Mouse (Mus musculus) limb, embryonic 13.5 days (tissue): Measurements from ENCODE around the gene Fstl3. TPM values are rescaled to one million over a fixed set of nuclear protein-coding genes. Genes with fewer than 3 reads are reported as not detected.

Experiments
- ATAC-seq: fragments of 200-750 bp; cut with Nextera tagmentation; 2 replicates; pipeline ENCODE4 v1.8.0; 2017; ENCODE audit warnings: low read depth, moderate number of reproducible peaks, moderate TSS enrichment; ENCODE audit not compliant: low FRiP score
- H3K27ac ChIP-seq: fragments of 300-500 bp; sonication (generic); 2 replicates; pipeline ENCODE4 v1.5.1; 2015; ENCODE audit warnings: inconsistent platforms, mild to moderate bottlenecking, moderate library complexity
- H3K27me3 ChIP-seq: fragments of 300-500 bp; sonication (generic); 2 replicates; pipeline ENCODE4 v1.6.1; 2015; ENCODE audit warnings: mild to moderate bottlenecking, inconsistent platforms
- H3K36me3 ChIP-seq: fragments of 300-500 bp; sonication (generic); 2 replicates; pipeline ENCODE4 v1.6.1; 2015; ENCODE audit warnings: inconsistent platforms, mild to moderate bottlenecking, moderate library complexity
- H3K4me1 ChIP-seq: fragments of 300-500 bp; sonication (generic); 2 replicates; pipeline ENCODE4 v1.6.1; 2015; ENCODE audit warnings: inconsistent platforms
- H3K4me2 ChIP-seq: fragments of 300-500 bp; sonication (generic); replicated peaks from 2 replicates; pipeline ENCODE4 v1.6.1; 2015; ENCODE audit warnings: inconsistent platforms, mild to moderate bottlenecking, moderate library complexity
- H3K4me3 ChIP-seq: fragments of 300-500 bp; sonication (generic); 2 replicates; pipeline ENCODE4 v1.5.1; 2015; ENCODE audit warnings: moderate library complexity, mild to moderate bottlenecking, inconsistent platforms
- H3K9ac ChIP-seq: fragments of 300-500 bp; sonication (generic); 2 replicates; pipeline ENCODE4 v1.6.1; 2015; ENCODE audit warnings: mild to moderate bottlenecking, inconsistent platforms
- H3K9me3 ChIP-seq: fragments of 300-500 bp; sonication (generic); 2 replicates; pipeline ENCODE4 v1.6.1; 2016; ENCODE audit warnings: inconsistent platforms
- WGBS: fragments of 180-500 bp; shearing (Covaris S2); methylation state at CpG from one replicate; pipeline ENCODE4 v1.1.7; 2015; 5-methylcytosine and 5-hydroxymethylcytosine counted together
- polyA plus RNA-seq: library from polyadenylated mRNA; unstranded; fragments of >200 nt; fragmentation: Nextera tagmentation; extraction: Ambion mirVana; gene quantifications from 2 replicates; pipeline ENCODE4 v1.2.1, GENCODE M21; 2015

The Fstl3 gene
- polyA plus RNA-seq = 7.0 and 7.8 TPM in 2 replicates

- peaks cover 6% of the 10 kb centered on the region; the same call in 1 of the 2 replicates for H3K9me3 ChIP-seq
- peak within 1 kb of the TSS; percentile 81 for H3K4me2 ChIP-seq
- H3K4me1 ChIP-seq = peaks cover 44% of the 10 kb centered on the region
- under 1% methylated on average over 39 of the region's 39 CpGs for WGBS
- no peak within 1 kb of the TSS; the same call in 1 of the 2 replicates for H3K27ac ChIP-seq
- peaks cover 42% of the 10 kb centered on the region for H3K27me3 ChIP-seq
- peak within 1 kb of the TSS; percentile 74 for H3K9ac ChIP-seq
- ATAC-seq = no peak
- peak within 1 kb of the TSS; percentile 54 for H3K4me3 ChIP-seq
- H3K36me3 ChIP-seq = no peaks in the 10 kb centered on the region
These were observed at the start of gene Fstl3 for GRCm38 (mm10) chr10:79777103-79777531. Gene Fstl3, plus strand, starts transcription at chr10:79777272.

DNA sequence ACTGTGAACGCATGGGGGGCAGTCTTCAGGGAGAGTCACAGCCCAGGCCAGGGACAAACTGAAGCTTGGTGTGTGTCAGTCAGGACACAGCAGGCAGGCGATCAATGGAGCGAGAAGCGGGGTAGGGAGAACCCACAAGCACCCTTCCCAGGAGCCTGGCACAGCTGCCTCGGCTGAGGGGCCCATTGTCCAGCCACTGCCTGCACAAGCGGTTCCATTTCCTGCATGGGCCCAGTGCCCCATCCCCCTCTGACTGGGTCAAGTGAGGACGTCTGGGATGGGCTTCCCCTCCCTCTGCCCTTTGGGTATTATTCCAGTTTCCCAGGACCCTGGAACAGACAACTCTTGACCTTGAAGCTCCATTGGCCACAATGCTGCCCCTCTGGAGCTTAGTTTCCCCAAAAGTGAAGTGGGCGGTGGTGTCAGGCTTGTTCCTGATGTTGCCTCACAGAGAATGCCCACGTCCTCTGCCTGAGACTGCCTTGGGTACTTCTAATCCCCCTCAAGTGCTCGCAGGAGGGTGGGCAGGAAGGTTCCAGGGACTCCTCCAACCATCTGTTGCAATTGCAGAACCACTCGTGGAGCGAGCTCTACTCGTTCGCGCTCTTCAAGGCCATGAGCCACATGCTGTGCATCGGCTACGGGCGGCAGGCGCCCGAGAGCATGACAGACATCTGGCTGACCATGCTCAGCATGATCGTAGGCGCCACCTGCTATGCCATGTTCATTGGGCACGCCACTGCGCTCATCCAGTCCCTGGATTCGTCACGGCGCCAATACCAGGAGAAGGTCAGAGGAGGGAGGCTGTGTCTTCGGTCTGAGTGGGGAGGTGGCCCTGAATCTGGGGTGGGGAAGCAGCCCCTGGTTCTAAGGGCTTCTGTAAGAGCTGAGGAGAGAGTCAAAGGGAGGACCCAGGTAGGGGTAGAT lies 48.5 kb upstream of the Fstl3 start:
- no peak overlapping the region for H3K9ac ChIP-seq
- H3K4me3 ChIP-seq = no peak overlapping the region
- peaks cover 11% of the 10 kb centered on the region for H3K36me3 ChIP-seq
- H3K4me1 ChIP-seq = no peaks in the 10 kb centered on the region
- no peaks in the 10 kb centered on the region for H3K27me3 ChIP-seq
- WGBS = 74% methylated on average over 28 of the region's 28 CpGs
- 0 out of 2 replicates have a peak, but pooled peaks cover 4% of the 10 kb centered on the region for H3K9me3 ChIP-seq
- no peak overlapping the region for H3K27ac ChIP-seq
- ATAC-seq = no peak
- H3K4me2 ChIP-seq = no peak overlapping the region

- ATAC-seq = no peak
- no peak overlapping the region for H3K27ac ChIP-seq
These were observed 47.6 kb upstream of the Fstl3 start for GRCm38 (mm10) chr10:79729357-79729965.

GRCm38 (mm10) chr10:79732500-79732899 lies 44.6 kb upstream of the Fstl3 start:
- H3K27me3 ChIP-seq = peaks cover 25% of the 10 kb centered on the region
- no peak for ATAC-seq
- 100% methylated on average over 1 of the region's 1 CpGs for WGBS

More at GRCm38 (mm10) chr10:79729357-79729965, 47.6 kb upstream of the Fstl3 start:
- H3K9ac ChIP-seq = no peak overlapping the region
- H3K9me3 ChIP-seq = 0 out of 2 replicates have a peak, but pooled peaks cover 4% of the 10 kb centered on the region
- H3K4me1 ChIP-seq = no peaks in the 10 kb centered on the region
- peaks cover 20% of the 10 kb centered on the region for H3K36me3 ChIP-seq
- H3K4me3 ChIP-seq = no peak overlapping the region
- H3K27me3 ChIP-seq = no peaks in the 10 kb centered on the region
- no peak overlapping the region for H3K4me2 ChIP-seq
- 87% methylated on average over 13 of the region's 13 CpGs for WGBS

DNA sequence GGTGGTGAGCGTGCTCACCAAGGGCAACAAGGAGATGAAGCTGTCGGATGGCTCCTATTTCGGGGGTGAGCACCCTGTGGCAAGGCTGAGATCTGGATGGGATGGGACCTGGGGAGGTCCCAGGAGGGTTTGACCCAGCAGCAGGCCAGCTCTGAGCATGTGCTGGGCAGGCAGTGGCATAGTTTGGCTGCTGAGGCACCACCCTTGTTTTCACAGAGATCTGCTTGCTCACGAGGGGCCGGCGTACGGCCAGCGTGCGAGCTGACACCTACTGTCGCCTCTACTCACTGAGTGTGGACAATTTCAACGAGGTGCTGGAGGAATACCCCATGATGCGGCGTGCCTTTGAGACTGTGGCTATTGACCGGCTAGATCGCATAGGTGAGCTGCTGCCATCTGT lies 43.2 kb upstream of the Fstl3 start:
- WGBS = 93% methylated on average over 15 of the region's 15 CpGs
- Histone ChIP-seq H3K27ac (no peak overlapping the region), H3K36me3 (peaks cover 64% of the 10 kb centered on the region), H3K9me3 (peaks cover 46% of the 10 kb centered on the region), H3K4me3 (no peak overlapping the region), H3K4me1 (no peaks in the 10 kb centered on the region), H3K27me3 (peaks cover 25% of the 10 kb centered on the region), H3K9ac (no peak overlapping the region), H3K4me2 (no peak overlapping the region)
- no peak for ATAC-seq

More at GRCm38 (mm10) chr10:79732500-79732899, 44.6 kb upstream of the Fstl3 start:
- H3K9me3 ChIP-seq = peaks cover 32% of the 10 kb centered on the region
- no peak overlapping the region for H3K4me3 ChIP-seq
- H3K4me1 ChIP-seq = no peaks in the 10 kb centered on the region
- H3K4me2 ChIP-seq = no peak overlapping the region
- H3K36me3 ChIP-seq = peaks cover 50% of the 10 kb centered on the region
- no peak overlapping the region for H3K9ac ChIP-seq
- H3K27ac ChIP-seq = no peak overlapping the region

GRCm38 (mm10) chr10:79735361-79735760 lies 41.7 kb upstream of the Fstl3 start:
- Histone ChIP-seq H3K4me3 (no peak overlapping the region), H3K4me1 (no peaks in the 10 kb centered on the region), H3K27me3 (peaks cover 25% of the 10 kb centered on the region), H3K36me3 (peaks cover 79% of the 10 kb centered on the region), H3K9me3 (peaks cover 61% of the 10 kb centered on the region), H3K27ac (no peak overlapping the region), H3K4me2 (peak overlapping the region; percentile 23), H3K9ac (no peak overlapping the region)
- 25% methylated on average over 43 of the region's 52 CpGs for whole genome bisulfite sequencing
- no peak for ATAC-seq

DNA sequence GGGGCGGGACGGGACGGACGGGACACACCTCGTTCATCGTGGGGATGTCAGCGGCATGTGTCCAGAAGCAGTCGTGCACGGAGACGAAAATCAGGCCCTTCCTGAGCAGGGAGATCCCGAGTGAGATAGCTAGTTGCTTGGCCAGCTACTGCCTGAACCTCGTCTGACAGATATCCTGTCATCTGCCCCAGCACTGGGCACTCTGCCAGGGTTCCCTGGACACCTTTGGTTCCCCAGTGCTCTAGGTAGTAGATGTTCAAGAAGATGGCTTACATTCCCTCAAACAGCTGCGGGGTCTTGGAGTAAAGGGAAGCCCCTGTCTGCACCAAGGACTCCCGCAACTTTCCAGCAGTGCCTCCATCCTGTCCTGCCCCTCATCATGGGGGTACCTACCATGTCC lies 40.4 kb upstream of the Fstl3 start:
- ATAC-seq = no peak
- Histone ChIP-seq H3K4me1 (no peaks in the 10 kb centered on the region), H3K4me3 (no peak overlapping the region), H3K9me3 (peaks cover 73% of the 10 kb centered on the region), H3K36me3 (peaks cover 91% of the 10 kb centered on the region), H3K27ac (no peak overlapping the region), H3K27me3 (peaks cover 25% of the 10 kb centered on the region), H3K9ac (no peak overlapping the region), H3K4me2 (no peak overlapping the region)
- 91% methylated on average over 11 of the region's 14 CpGs for WGBS

DNA sequence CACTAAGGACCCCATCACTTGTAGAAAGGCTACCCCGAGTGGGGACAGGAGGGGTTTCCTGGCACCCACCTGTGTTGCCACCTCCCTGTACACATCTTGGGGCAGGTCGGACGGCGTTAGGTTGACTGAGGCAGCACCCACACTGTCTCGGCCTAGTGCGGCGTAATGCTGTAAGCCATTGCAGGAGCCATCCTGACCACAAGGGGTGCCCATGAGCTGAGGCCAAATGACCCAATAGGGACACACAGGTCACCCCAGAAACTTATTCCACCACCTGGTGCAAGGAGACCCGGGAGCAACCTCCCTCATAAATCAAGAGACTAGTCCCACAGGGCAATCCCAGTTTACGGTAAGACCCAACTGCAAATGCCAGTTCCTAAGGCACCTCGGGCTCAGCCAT lies 38.8 kb upstream of the Fstl3 start:
- no peak for ATAC-seq

DNA sequence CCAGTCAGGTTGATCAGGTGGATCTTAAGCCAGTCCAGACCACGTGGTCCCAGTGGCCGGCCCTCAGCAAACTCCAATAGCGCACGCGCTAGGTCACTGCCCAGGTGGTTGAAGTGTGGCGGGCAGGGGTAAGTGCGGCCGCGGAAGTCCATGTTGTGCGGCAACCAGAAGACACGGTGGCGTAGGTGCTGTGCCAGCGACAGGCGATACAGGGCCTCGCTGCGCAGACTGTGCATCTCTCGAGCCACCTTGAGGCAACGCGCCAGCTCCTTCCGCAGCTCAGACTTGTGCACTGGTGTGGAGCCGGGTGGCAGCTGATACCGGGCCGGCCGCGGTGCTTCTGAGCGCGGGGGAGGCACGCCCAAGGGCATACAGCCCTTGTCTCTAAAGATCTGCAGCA lies 37.8 kb upstream of the Fstl3 start:
- no peaks in the 10 kb centered on the region for H3K4me1 ChIP-seq
- no peak for ATAC-seq
- no peak overlapping the region for H3K27ac ChIP-seq
- H3K27me3 ChIP-seq = peaks cover 25% of the 10 kb centered on the region
- H3K9ac ChIP-seq = no peak overlapping the region
- peaks cover 100% of the 10 kb centered on the region for H3K36me3 ChIP-seq
- WGBS = 97% methylated on average over 28 of the region's 28 CpGs
- H3K4me3 ChIP-seq = no peak overlapping the region
- H3K9me3 ChIP-seq = peaks cover 69% of the 10 kb centered on the region
- H3K4me2 ChIP-seq = no peak overlapping the region

More for the DNA sequence above, 38.8 kb upstream of the Fstl3 start:
- H3K36me3 ChIP-seq = peaks cover 98% of the 10 kb centered on the region
- H3K9ac ChIP-seq = no peak overlapping the region
- H3K9me3 ChIP-seq = peaks cover 69% of the 10 kb centered on the region
- H3K4me3 ChIP-seq = no peak overlapping the region
- no peaks in the 10 kb centered on the region for H3K4me1 ChIP-seq
- H3K4me2 ChIP-seq = no peak overlapping the region
- peaks cover 25% of the 10 kb centered on the region for H3K27me3 ChIP-seq
- H3K27ac ChIP-seq = no peak overlapping the region
- 94% methylated on average over 10 of the region's 10 CpGs for WGBS

DNA sequence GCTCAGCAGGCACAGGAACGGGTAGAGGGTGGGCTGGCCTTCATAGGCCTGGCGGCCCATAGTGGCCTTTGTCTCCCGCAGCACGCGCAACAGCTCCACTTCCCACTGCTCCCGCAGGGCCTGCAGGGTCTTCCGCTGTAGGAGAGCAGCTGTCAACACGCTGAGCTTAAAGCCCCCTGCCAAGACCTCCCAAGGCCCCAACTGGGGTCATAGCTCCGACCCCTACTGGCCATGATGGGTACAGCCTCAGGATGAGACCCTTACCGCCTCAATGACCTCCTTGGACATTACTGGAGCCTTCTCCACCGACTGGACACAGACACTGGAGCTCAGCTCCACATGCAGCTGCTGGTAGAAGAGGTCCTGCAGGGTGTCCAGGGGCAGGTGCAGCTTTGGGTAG lies 36.2 kb upstream of the Fstl3 start:
- Histone ChIP-seq H3K36me3 (peaks cover 88% of the 10 kb centered on the region), H3K4me3 (no peak overlapping the region), H3K27me3 (peaks cover 14% of the 10 kb centered on the region), H3K4me2 (no peak overlapping the region), H3K9me3 (peaks cover 57% of the 10 kb centered on the region), H3K27ac (no peak overlapping the region), H3K9ac (no peak overlapping the region), H3K4me1 (peaks cover 7% of the 10 kb centered on the region)
- no peak for ATAC-seq
- 77% methylated on average over 11 of the region's 11 CpGs for WGBS

DNA sequence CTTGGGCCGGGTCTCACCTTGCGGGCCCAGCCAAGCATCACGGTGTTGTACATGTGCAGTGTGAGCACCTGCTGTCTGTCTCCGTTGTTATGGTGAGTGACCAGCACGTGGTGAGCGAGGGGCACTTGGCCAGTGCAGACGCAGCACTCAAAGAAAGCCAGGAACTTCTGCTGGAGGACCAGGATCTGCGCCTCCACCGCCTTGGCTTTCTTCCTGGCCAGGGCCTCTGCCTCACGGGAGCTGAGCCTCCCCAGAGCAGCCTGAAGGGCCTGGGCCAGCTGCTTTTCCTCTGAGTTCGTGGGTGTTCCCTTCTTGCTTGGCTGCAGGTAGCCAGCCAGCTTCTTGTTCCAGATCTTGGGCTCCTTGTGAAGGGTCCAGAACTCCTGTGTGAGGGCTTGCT lies 33.9 kb upstream of the Fstl3 start:
- no peak overlapping the region for H3K9ac ChIP-seq
- H3K36me3 ChIP-seq = peaks cover 65% of the 10 kb centered on the region
- no peaks in the 10 kb centered on the region for H3K27me3 ChIP-seq
- no peak for ATAC-seq
- 90% methylated on average over 11 of the region's 11 CpGs for WGBS
- H3K9me3 ChIP-seq = peaks cover 34% of the 10 kb centered on the region
- H3K27ac ChIP-seq = no peak overlapping the region
- H3K4me2 ChIP-seq = no peak overlapping the region
- H3K4me1 ChIP-seq = peaks cover 12% of the 10 kb centered on the region
- no peak overlapping the region for H3K4me3 ChIP-seq

GRCm38 (mm10) chr10:79743650-79744365 lies 33.3 kb upstream of the Fstl3 start:
- H3K36me3 ChIP-seq = peaks cover 58% of the 10 kb centered on the region
- H3K4me2 ChIP-seq = no peak overlapping the region
- H3K4me1 ChIP-seq = peaks cover 12% of the 10 kb centered on the region
- no peak overlapping the region for H3K9ac ChIP-seq
- H3K27me3 ChIP-seq = no peaks in the 10 kb centered on the region
- no peak for ATAC-seq
- peaks cover 28% of the 10 kb centered on the region for H3K9me3 ChIP-seq
- H3K27ac ChIP-seq = no peak overlapping the region
- whole genome bisulfite sequencing = 94% methylated on average over 15 of the region's 15 CpGs
- H3K4me3 ChIP-seq = no peak overlapping the region
